Mouse (Mus musculus) adipocyte (in vitro differentiated cells): ENCODE data around the gene Pxn.

Experiments
- DNase-seq: peaks from one replicate; pipeline ENCODE4 v3.0.0-alpha.2; 2016; ENCODE audit warnings: low spot score

Pxn gene

GRCm38 (mm10) chr5:115506454-115507201 lies at the start of gene Pxn:
Gene Pxn (plus strand): TSS chr5:115506676.
- DNase-seq, result peak; percentile 92

- no peak for DNase-seq
These were observed 47.6 kb upstream of the Pxn start for GRCm38 (mm10) chr5:115458918-115459317.

GRCm38 (mm10) chr5:115464408-115465115 lies 41.9 kb upstream of the Pxn start:
- DNase-seq, result no peak

GRCm38 (mm10) chr5:115465642-115466420 lies 40.6 kb upstream of the Pxn start, which contains the start of gene Pla2g1b:
Gene Pla2g1b (plus strand): TSS chr5:115466262.
- DNase-seq, result no peak

GRCm38 (mm10) chr5:115469791-115470190 lies 36.7 kb upstream of the Pxn start:
- no peak for DNase-seq

- peak; percentile 47 for DNase-seq
These were observed 35.5 kb upstream of the Pxn start for GRCm38 (mm10) chr5:115470766-115471531.

- DNase-seq, result no peak
These were observed 33.3 kb upstream of the Pxn start for GRCm38 (mm10) chr5:115473191-115473590.

- DNase-seq, result no peak
These were observed 32.2 kb upstream of the Pxn start for GRCm38 (mm10) chr5:115474174-115474828.

- DNase-seq, result no peak
These were observed 31.0 kb upstream of the Pxn start for GRCm38 (mm10) chr5:115475337-115476106.

- DNase-seq, result no peak
These were observed 30.3 kb upstream of the Pxn start for GRCm38 (mm10) chr5:115476107-115476727.

- DNase-seq, result no peak
These were observed 26.9 kb upstream of the Pxn start for GRCm38 (mm10) chr5:115479561-115479960.

- DNase-seq, result no peak
These were observed 26.4 kb upstream of the Pxn start for GRCm38 (mm10) chr5:115480101-115480500.

GRCm38 (mm10) chr5:115482390-115483265 lies 23.8 kb upstream of the Pxn start:
- no peak for DNase-seq

GRCm38 (mm10) chr5:115483385-115483784 lies 23.1 kb upstream of the Pxn start:
- DNase-seq, result no peak

GRCm38 (mm10) chr5:115483947-115484920 lies 22.2 kb upstream of the Pxn start, which contains the start of gene Sirt4:
Gene Sirt4 (minus strand): TSS chr5:115484725.
- DNase-seq, result peak; percentile 97

GRCm38 (mm10) chr5:115484996-115485395 lies 21.5 kb upstream of the Pxn start:
- no peak for DNase-seq

- DNase-seq, result no peak
These were observed 20.8 kb upstream of the Pxn start for GRCm38 (mm10) chr5:115485489-115486205.
